ENCODE assay signal across 31 mouse cellular contexts in the genomic region with DNA sequence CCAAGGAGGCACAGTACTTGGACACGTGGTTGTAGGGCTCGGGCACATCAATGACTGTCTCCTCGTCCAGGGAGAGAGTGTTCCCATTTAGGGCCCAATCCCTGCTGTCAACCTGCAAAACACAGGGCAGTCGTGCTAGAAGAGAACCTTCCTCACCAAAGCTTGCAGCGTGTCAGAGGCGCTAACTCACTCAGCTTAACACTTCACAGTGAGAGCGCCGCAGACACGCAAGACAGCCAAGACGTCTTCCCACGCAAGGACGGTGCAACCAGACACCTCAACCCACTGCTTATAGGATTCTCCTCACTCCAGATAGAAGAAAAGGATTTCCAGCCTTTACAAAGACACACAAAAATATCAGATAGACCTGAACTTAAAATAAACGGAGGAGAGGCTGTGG. TPM values are rescaled to one million over a fixed set of nuclear protein-coding genes. Genes with fewer than 3 reads are reported as not detected.
A peak's percentile ranks its signal among the peaks of the same experiment; 100 is the strongest.
DNase-seq lines count a peak whose midpoint lies in the region; ATAC-seq lines count a peak whose summit lies in the region.
"Had no signal": no experiment of that assay in that cellular context is flagged by ENCODE, and none has a peak within 500 bp of the region (broad histone marks: within the 10 kb centered on the region; RNA-seq: fewer than 3 reads in every experiment).

No protein-coding gene starts in this region.

- intact Hi-C loops in left cerebral cortex, postnatal 25 days (cut with DNase I) = no loop called here

- H3K27me3 ChIP-seq in intestine, embryonic 16.5 days (replicated peaks; ENCODE audit: control insufficient read depth, insufficient read depth, low read length) = no peaks in the 10 kb centered on the region
- H3K27me3 ChIP-seq: embryonic facial prominence, embryonic 13.5 days; forebrain, embryonic 15.5 days; hindbrain, embryonic 15.5 days; kidney, embryonic 15.5 days; liver, embryonic 13.5 days; megakaryocyte, embryonic 14.5 days; midbrain, embryonic 12.5 days; neural tube, embryonic 13.5 days; Patski; stomach, embryonic 15.5 days had no signal

- H3K36me3 ChIP-seq in intestine, embryonic 16.5 days (ENCODE audit: control insufficient read depth, insufficient read depth, low read length) = peaks cover 28% of the 10 kb centered on the region

- no peak overlapping the region for H3K9ac ChIP-seq in intestine, embryonic 16.5 days (ENCODE audit: low read depth, low read length)
- H3K9ac ChIP-seq: embryonic facial prominence, embryonic 13.5 days; forebrain, embryonic 15.5 days; hindbrain, embryonic 15.5 days; kidney, embryonic 15.5 days; liver, embryonic 13.5 days; midbrain, embryonic 12.5 days; neural tube, embryonic 13.5 days; stomach, embryonic 15.5 days had no signal

- 95% methylated on average over 13 of the region's 13 CpGs for whole genome bisulfite sequencing in intestine, embryonic 16.5 days

- no peak overlapping the region for H3K4me3 ChIP-seq in intestine, embryonic 16.5 days (ENCODE audit: low read length)
- H3K4me3 ChIP-seq: embryonic facial prominence, embryonic 13.5 days; forebrain, embryonic 10.5 days; forebrain, embryonic 15.5 days; hindbrain, embryonic 15.5 days; kidney, embryonic 15.5 days; liver, embryonic 13.5 days; megakaryocyte, embryonic 14.5 days; midbrain, embryonic 12.5 days; neural tube, embryonic 13.5 days; stomach, embryonic 15.5 days had no signal

- H3K4me2 ChIP-seq in intestine, embryonic 16.5 days (ENCODE audit: low read depth, low read length) = no peak overlapping the region
- H3K4me2 ChIP-seq: embryonic facial prominence, embryonic 13.5 days; forebrain, embryonic 15.5 days; heart, embryonic 11.5 days; hindbrain, embryonic 15.5 days; kidney, embryonic 15.5 days; liver, embryonic 13.5 days; midbrain, embryonic 12.5 days; neural tube, embryonic 13.5 days; stomach, embryonic 15.5 days had no signal

- no peaks in the 10 kb centered on the region for H3K9me3 ChIP-seq in intestine, embryonic 16.5 days (ENCODE audit: control insufficient read depth, low read length)
- H3K9me3 ChIP-seq: embryonic facial prominence, embryonic 13.5 days; forebrain, embryonic 15.5 days; hindbrain, embryonic 15.5 days; kidney, embryonic 15.5 days; liver, embryonic 13.5 days; megakaryocyte, embryonic 14.5 days; midbrain, embryonic 12.5 days; neural tube, embryonic 13.5 days; stomach, embryonic 15.5 days had no signal

- ATAC-seq in intestine, embryonic 16.5 days = no peak
- ATAC-seq: forebrain, embryonic 15.5 days; inflammation-experienced regulatory T-cells, adult 6 months; lung, postnatal 0 days; Patski had no signal

- H3K27ac ChIP-seq in intestine, embryonic 16.5 days (ENCODE audit: low read length) = no peak overlapping the region
- H3K27ac ChIP-seq: embryonic facial prominence, embryonic 13.5 days; forebrain, embryonic 10.5 days; forebrain, embryonic 15.5 days; hindbrain, embryonic 15.5 days; kidney, embryonic 15.5 days; liver, embryonic 13.5 days; midbrain, embryonic 12.5 days; neural tube, embryonic 13.5 days; stomach, embryonic 15.5 days had no signal

- peaks cover 8% of the 10 kb centered on the region for H3K4me1 ChIP-seq in intestine, embryonic 16.5 days (ENCODE audit: control insufficient read depth, insufficient read depth, low read length)
- H3K4me1 ChIP-seq: embryonic facial prominence, embryonic 13.5 days; forebrain, embryonic 10.5 days; megakaryocyte, embryonic 14.5 days; midbrain, embryonic 12.5 days had no signal

- DNase-seq in right cerebral cortex, adult 18-20 months = peak; percentile 87
- no peak for DNase-seq in right cerebral cortex, postnatal 4 days
- DNase-seq in left cerebral cortex, postnatal 25 days (ENCODE audit: low spot score in 2 of 2) = peak; percentile 62 to 90
- DNase-seq in right cerebral cortex, postnatal 25 days = peak; percentile 54
- no peak for DNase-seq in heart, postnatal 4 days
- no peak for DNase-seq in adrenal gland, adult (ENCODE audit: inconsistent age in 2 of 2, low spot score in 1 of 2)
- DNase-seq: adrenal gland, postnatal 25 days; cerebellum, adult 18-20 months; cerebellum, postnatal 10 days; gastrocnemius, postnatal 10 days; heart, adult 11 months; kidney, adult 18-20 months; kidney, postnatal 25 days; liver, embryonic 13.5 days; lung, adult 18-20 months; lung, postnatal 4 days; thymus, postnatal 36 days had no signal

RNA-seq across cellular contexts. Expression of a gene that starts 33.8 kb away (rescaled TPM):
- total RNA-seq in left cerebral cortex, postnatal 25 days (2021) = 100 to 1,000 TPM; 135 to 139 TPM
- total RNA-seq in heart, postnatal 4 days (2021) = 10 to 100 TPM; 54.0 to 58.7 TPM
- 1.8 and 2.0 TPM in 2 replicates for polyA plus RNA-seq in intestine, embryonic 16.5 days (2015; fragmentation: Nextera tagmentation; extraction: Ambion mirVana)

RNA-seq across cellular contexts. Expression of a gene that starts 43.2 kb away (rescaled TPM):
- total RNA-seq in left cerebral cortex, postnatal 25 days (2021) = 10 to 100 TPM; 20.4 to 22.5 TPM
- 10 to 100 TPM; 13.6 to 14.3 TPM for total RNA-seq in heart, postnatal 4 days (2021)
- polyA plus RNA-seq in intestine, embryonic 16.5 days (2015; fragmentation: Nextera tagmentation; extraction: Ambion mirVana) = 23.7 and 25.0 TPM in 2 replicates

Comparison
In these comparisons a context has a peak if more than half of its experiments do, and no peak if none do; other contexts are left out.
1. DNase-seq: peak in right cerebral cortex, adult 18-20 months (single experiment), left cerebral cortex, postnatal 25 days (2 of 2) and right cerebral cortex, postnatal 25 days (single experiment); none in right cerebral cortex, postnatal 4 days (single experiment), heart, postnatal 4 days (single experiment) and adrenal gland, adult (0 of 2).